Mouse (Mus musculus) liver, postnatal 0 days (tissue): ENCODE measurements around the gene Mrpl39.

Experiments
- CTCF ChIP-seq: sonication (generic); IDR thresholded peaks from 2 replicates; pipeline ENCODE4 v1.5.1; 2016; ENCODE audit warnings: antibody characterized with exemption, low read depth
- EP300 ChIP-seq: IDR thresholded peaks from 2 replicates; pipeline ENCODE4 v1.6.1; 2016; ENCODE audit warnings: antibody characterized with exemption, low read depth, mild to moderate bottlenecking

DNA sequence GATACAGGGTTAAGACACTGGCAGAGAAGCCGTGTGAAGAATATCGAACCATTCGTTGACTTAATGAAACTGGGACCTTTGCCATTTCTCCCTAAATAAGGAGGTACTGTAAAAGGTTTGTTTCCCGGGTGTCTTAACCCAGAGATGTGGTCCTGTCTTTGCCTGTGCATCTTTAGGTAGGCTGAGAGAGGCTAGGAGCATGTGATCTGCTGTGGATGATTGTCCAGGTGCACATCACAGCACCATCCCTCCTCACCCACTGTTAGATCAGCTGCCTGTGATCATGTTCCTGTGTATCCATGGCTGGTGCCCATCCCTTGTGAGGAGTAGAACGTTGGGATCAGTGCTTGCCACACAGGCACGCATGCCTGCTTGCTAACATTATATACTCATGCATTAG is 29.0 kb downstream of the Mrpl39 start:
- TF ChIP-seq CTCF (no peak), EP300 (no peak)
